In genomic region chr1:86032273-86032987, GRCm38 (mm10) we compare ENCODE assay signal across 9 mouse cellular contexts. TPM values are rescaled to one million over a fixed set of nuclear protein-coding genes. Genes with fewer than 3 reads are reported as not detected.
A peak's percentile ranks its signal among the peaks of the same experiment; 100 is the strongest.
DNase-seq lines count a peak whose midpoint lies in the region; ATAC-seq lines count a peak whose summit lies in the region.
"Had no signal": no experiment of that assay in that cellular context is flagged by ENCODE, and none has a peak within 500 bp of the region (broad histone marks: within the 10 kb centered on the region; RNA-seq: fewer than 3 reads in every experiment).

No protein-coding gene starts in this region.

- ATAC-seq in midbrain, embryonic 11.5 days (ENCODE audit: low FRiP score) = peak; percentile 44; the same call in 1 of the 2 replicates

- no peaks in the 10 kb centered on the region for H3K36me3 ChIP-seq in hindbrain, embryonic 10.5 days
- H3K36me3 ChIP-seq in midbrain, embryonic 11.5 days (ENCODE audit: control insufficient read depth, insufficient read depth, low read length) = no peaks in the 10 kb centered on the region
- H3K36me3 ChIP-seq: limb, embryonic 13.5 days had no signal

- DNase-seq in 3T3-L1 (ENCODE audit: low read depth, low spot score) = peak; percentile 61
- peak; percentile 59 for DNase-seq in brain, embryonic 18.5 days (ENCODE audit: low read depth, low spot score)
- DNase-seq in hindbrain, embryonic 10.5 days (ENCODE audit: low spot score) = peak; percentile 44
- DNase-seq in midbrain, embryonic 11.5 days (ENCODE audit: low spot score, missing footprints) = peak; percentile 88
- DNase-seq in urinary bladder, postnatal 10 days (ENCODE audit: low spot score) = no peak
- no peak for DNase-seq in urinary bladder, postnatal 4 days (ENCODE audit: low spot score in 2 of 2)
- no peak for DNase-seq in heart, postnatal 4 days
- DNase-seq in MN1 (ENCODE audit: low spot score) = no peak

- H3K27ac ChIP-seq in hindbrain, embryonic 10.5 days = peak overlapping the region; percentile 69
- H3K27ac ChIP-seq in midbrain, embryonic 11.5 days (ENCODE audit: low read depth, low read length) = no peak overlapping the region
- H3K27ac ChIP-seq: limb, embryonic 13.5 days had no signal

- H3K27me3 ChIP-seq in hindbrain, embryonic 10.5 days (ENCODE audit: insufficient read depth, poor library complexity, severe bottlenecking) = no peaks in the 10 kb centered on the region; the same call in 1 of the 2 replicates
- no peaks in the 10 kb centered on the region for H3K27me3 ChIP-seq in midbrain, embryonic 11.5 days (ENCODE audit: control insufficient read depth, insufficient read depth, low read length)

- H3K4me3 ChIP-seq in hindbrain, embryonic 10.5 days = no peak overlapping the region
- H3K4me3 ChIP-seq in midbrain, embryonic 11.5 days (ENCODE audit: low read depth, low read length) = no peak overlapping the region
- H3K4me3 ChIP-seq: limb, embryonic 13.5 days had no signal

- no peaks in the 10 kb centered on the region for H3K9me3 ChIP-seq in hindbrain, embryonic 10.5 days
- no peaks in the 10 kb centered on the region for H3K9me3 ChIP-seq in midbrain, embryonic 11.5 days (ENCODE audit: control insufficient read depth, low read length)
- H3K9me3 ChIP-seq: limb, embryonic 13.5 days had no signal

- WGBS in hindbrain, embryonic 10.5 days = 11% methylated on average over 11 of the region's 11 CpGs
- WGBS in midbrain, embryonic 11.5 days = 11% methylated on average over 11 of the region's 11 CpGs

- H3K9ac ChIP-seq in midbrain, embryonic 11.5 days (ENCODE audit: low read length) = peak overlapping the region; percentile 18; the same call in 1 of the 2 replicates
- H3K9ac ChIP-seq: limb, embryonic 13.5 days had no signal

- no peak overlapping the region for H3K4me2 ChIP-seq in midbrain, embryonic 11.5 days
- H3K4me2 ChIP-seq: limb, embryonic 13.5 days had no signal

- peaks cover 17% of the 10 kb centered on the region for H3K4me1 ChIP-seq in hindbrain, embryonic 10.5 days (replicated peaks)
- H3K4me1 ChIP-seq in midbrain, embryonic 11.5 days (ENCODE audit: control insufficient read depth, insufficient read depth, low read length) = peaks cover 8% of the 10 kb centered on the region
- H3K4me1 ChIP-seq: limb, embryonic 13.5 days had no signal

RNA-seq across cellular contexts. Expression of gene 2810459M11Rik, which starts 13.2 kb away (rescaled TPM):
- polyA plus RNA-seq in hindbrain, embryonic 10.5 days (2016; fragmentation: Nextera tagmentation; extraction: Ambion mirVana) = 0.19 and 0.25 TPM in 2 replicates
- polyA plus RNA-seq in midbrain, embryonic 11.5 days (2014; fragmentation: Nextera tagmentation; extraction: Ambion mirVana) = 0.15 and 0.28 TPM in 2 replicates
- not detected for total RNA-seq in heart, postnatal 4 days (2021)

RNA-seq across cellular contexts. Expression of gene Spata3, which starts 15.8 kb away (rescaled TPM):
- polyA plus RNA-seq in hindbrain, embryonic 10.5 days (2016; fragmentation: Nextera tagmentation; extraction: Ambion mirVana) = not detected in 2 replicates
- polyA plus RNA-seq in midbrain, embryonic 11.5 days (2014; fragmentation: Nextera tagmentation; extraction: Ambion mirVana) = not detected in 2 replicates
- total RNA-seq in heart, postnatal 4 days (2021) = not detected
- polyA plus RNA-seq: limb, embryonic 13.5 days had no signal

RNA-seq across cellular contexts. Expression of gene Psmd1, which starts 31.8 kb away (rescaled TPM):
- 184 and 222 TPM in 2 replicates for polyA plus RNA-seq in hindbrain, embryonic 10.5 days (2016; fragmentation: Nextera tagmentation; extraction: Ambion mirVana)
- polyA plus RNA-seq in midbrain, embryonic 11.5 days (2014; fragmentation: Nextera tagmentation; extraction: Ambion mirVana) = 238 and 259 TPM in 2 replicates
- total RNA-seq in heart, postnatal 4 days (2021) = 100 to 1,000 TPM; 113 to 118 TPM

Comparison
In these comparisons a context has a peak if more than half of its experiments do, and no peak if none do; other contexts are left out.
1. DNase-seq: peak in 3T3-L1 (single experiment), brain, embryonic 18.5 days (single experiment), hindbrain, embryonic 10.5 days (single experiment) and midbrain, embryonic 11.5 days (single experiment); none in urinary bladder, postnatal 10 days (single experiment), urinary bladder, postnatal 4 days (0 of 2), heart, postnatal 4 days (single experiment) and MN1 (single experiment).